Mouse (Mus musculus) liver, embryonic 14.5 days (tissue): ENCODE data around the gene Bloc1s6.

Experiments
- CTCF ChIP-seq: IDR thresholded peaks from 2 replicates; pipeline ENCODE4 v1.5.1; 2016; ENCODE audit warnings: antibody characterized with exemption, low read depth, control low read depth
- EP300 ChIP-seq: IDR thresholded peaks from 2 replicates; pipeline ENCODE4 v1.6.1; 2016; ENCODE audit warnings: antibody characterized with exemption, low read depth

- TF ChIP-seq EP300 (no peak), CTCF (no peak)
Measured at GRCm38 (mm10) chr2:122716301-122716842, 21.9 kb upstream of the Bloc1s6 start.
